Mouse (Mus musculus) adrenal gland, adult 8-10 months (tissue): ENCODE data around the gene Vps45. TPM values are rescaled to one million over a fixed set of nuclear protein-coding genes. Genes with fewer than 3 reads are reported as not detected.
A peak's percentile ranks its signal among the peaks of the same experiment; 100 is the strongest.

Experiments used
- DNase-seq: peaks from one replicate; pipeline ENCODE4 v3.0.0; 2022
- total RNA-seq, 4 experiments: library from RNA; stranded (reverse); gene quantifications; 2 replicates each; pipeline ENCODE4 v1.2.4; 2022

The Vps45 gene
- 10 to 100 TPM; 29.7 to 49.0 (median 34.9) TPM for total RNA-seq

- peak; percentile 70 for DNase-seq
Measured at GRCm38 (mm10) chr3:96058231-96058896, at the start of gene Vps45. Vps45 (minus strand) TSS chr3:96058466.

DNA sequence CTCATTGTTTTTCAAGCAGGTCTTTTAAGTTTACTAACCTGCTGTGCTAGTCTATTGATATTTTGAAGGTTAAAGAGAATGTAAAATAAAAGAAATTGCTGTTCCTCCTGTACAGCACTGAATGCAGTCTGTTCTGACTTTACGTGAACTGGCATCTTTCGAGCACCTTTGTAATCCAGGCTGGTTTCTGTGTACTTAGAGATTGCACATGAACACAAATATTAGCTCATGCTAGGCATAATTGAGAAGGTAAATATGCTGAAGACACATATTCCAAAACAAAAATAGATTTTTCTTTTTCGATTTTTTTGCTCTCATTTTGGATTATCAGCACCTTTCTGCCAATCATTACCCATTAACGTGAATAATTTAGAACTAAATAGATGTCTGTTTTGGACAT lies 47.9 kb upstream of the Vps45 start:
- no peak for DNase-seq

- no peak for DNase-seq
Measured at GRCm38 (mm10) chr3:96105232-96105747, 47.0 kb upstream of the Vps45 start.

- peak; percentile 73 for DNase-seq
Measured at GRCm38 (mm10) chr3:96104261-96105065, 46.2 kb upstream of the Vps45 start, which contains the start of gene Otud7b. Otud7b (plus strand) TSS chr3:96104527.

DNA sequence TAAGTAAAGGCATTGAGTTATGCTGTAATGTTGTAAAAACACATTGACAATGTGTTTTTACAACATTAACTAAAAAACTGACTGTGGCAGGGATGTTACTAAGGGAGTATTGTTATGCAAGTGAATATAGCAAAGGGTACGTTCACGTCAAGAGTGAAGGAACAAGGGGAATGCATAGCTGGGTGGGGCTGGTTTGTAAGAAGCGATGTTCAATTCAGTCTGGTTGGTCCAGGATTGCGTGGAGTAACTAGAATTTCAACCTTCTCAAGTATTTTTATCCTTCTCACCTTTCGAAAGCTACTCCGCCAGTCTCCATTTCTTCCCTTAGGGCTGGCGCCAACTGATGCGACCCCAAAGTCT lies 45.6 kb upstream of the Vps45 start:
- no peak for DNase-seq

DNA sequence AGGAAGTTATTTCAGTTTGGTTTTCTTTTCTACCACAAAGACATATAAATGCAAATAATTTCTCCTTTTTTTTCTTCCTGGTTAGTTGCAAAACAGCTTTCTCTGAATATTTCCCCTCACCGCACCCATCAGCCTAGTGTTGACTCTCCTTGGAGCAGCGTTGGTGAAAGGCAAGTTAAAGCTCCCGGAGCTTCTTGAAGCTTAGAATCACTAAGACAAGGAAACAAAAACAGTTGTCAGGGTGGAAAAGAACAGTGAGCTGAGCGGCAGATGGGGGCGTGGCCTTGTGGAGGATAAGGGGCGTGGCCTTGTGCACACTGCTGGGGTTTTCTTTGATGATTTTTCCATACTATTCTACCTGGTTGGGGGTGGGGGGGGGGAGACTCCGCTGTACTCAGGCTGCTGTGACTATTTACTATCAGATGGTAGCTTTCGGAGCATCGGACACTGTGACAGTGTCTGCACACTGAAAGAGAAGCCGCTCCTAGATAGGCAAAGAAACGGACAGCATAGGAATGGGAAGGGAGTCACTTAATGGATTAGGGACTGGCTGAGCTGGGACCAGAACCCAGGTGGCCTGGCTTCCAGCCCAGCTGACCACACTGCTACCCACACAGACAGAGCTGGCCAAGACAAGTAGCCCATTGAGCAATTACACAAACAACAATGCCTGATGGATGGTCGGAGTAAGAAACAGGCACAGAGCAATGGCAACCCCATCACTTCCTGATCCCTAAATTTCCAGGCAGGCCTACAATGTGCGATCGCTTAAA lies 44.0 kb upstream of the Vps45 start:
- peak; percentile 48 for DNase-seq

- peak; percentile 87 for DNase-seq
Measured at GRCm38 (mm10) chr3:96098616-96099267, 40.5 kb upstream of the Vps45 start.

DNA sequence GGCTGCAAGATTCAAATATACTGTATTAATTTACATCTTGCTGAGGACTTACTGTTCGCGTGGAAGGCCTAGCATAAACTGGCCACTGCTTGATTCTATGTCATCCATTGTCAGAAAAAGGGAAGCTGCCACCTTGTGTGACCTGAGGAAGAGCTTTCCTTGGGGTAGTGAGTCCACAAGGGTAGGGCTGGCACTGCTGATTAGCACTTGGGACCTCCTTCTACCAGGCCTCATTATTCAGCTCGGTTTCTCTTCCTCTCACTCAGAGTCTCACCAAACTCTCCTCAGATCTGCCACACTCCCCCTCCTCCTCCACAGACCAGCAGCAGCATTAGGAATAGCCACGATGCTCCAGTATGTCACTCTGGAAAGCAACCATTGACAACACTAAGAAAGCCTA lies 39.9 kb upstream of the Vps45 start:
- DNase-seq: no peak

- no peak for DNase-seq
Measured at GRCm38 (mm10) chr3:96094203-96094602, 35.9 kb upstream of the Vps45 start.

DNA sequence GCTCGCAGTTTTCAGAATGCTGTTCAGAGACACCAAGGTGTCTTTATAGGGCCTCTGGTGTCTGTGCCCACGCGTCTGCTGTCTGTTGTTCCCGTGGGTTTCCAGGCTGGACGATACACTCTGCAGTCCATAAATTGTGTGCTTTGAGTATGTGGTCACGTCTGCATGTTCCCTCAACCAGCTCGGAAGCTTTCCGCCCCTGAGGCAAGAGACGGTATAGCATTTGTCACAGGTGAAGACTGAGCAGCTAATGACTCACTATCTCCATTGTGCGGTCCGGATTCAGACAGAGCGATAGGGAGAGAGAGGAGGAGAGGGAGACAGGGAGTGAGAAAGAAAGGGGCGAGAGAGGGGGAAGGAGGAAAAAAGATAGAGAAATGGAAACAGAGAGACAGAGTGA lies 35.2 kb upstream of the Vps45 start:
- DNase-seq: no peak

DNA sequence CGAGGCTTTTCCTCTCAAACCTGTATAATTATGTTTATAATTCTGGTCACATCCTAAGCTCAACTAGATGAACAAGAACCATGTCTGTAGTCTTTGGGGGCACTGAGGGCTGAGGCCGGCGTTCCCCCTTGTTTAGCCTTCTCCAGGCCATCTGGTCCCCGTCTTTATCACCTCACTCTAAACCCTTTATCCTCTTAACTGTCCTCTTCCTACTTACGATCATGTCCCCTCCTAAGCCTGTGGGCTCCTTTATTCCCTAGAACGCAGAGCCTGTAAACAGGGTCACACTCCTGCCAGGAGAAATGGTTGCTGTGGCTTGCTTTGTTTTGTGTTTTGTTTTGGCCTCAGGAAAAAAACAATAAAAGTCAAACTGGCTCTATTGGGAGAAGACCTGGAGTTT lies 33.7 kb upstream of the Vps45 start:
- no peak for DNase-seq

DNA sequence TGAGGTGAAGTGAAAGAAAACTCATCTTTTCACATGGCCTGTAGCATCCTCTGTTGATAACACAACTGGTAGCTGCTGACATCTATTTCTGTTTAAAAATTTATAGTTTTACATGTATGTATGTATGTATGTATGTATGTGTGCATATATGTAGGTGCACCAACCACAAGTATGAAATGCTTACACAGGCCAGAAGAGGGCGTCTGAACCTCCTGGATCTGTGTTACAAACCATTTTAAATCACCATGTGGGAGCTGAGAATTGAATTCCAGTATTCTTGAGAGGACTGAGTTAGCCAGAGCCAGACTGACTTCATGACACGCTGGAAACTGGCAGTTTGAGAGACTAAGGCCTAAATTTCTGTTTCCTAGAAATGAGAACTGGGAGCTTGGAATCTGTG lies 32.9 kb upstream of the Vps45 start:
- DNase-seq: no peak

DNA sequence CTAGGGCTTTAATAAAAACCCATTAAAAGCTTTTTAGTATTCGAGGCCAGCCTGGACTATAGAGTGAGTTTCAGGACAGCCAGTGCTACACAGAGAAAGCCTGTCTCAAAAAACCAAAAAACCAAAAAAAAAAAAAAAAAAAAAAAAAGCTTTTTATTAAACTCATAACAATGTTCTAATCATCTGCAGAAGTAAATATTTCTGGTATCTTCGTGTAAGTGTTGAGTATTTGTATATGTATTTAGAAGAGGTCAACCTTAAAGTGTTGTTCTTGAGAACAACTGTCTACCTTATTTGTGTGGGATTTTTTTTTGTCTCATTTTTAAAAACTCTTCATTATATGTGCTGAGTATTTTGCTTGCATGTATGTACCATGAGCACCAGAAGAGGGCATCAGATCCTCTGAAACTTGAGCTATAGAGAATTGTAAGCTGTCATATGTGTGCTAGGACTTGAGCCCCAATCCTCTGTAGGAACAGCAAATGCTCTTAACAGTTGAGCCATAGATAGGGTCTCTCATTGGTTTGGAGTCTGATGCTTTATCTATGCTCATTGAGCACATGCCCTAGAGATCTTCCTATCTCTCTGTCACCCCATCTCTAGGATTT lies 31.7 kb upstream of the Vps45 start:
- DNase-seq: no peak

DNA sequence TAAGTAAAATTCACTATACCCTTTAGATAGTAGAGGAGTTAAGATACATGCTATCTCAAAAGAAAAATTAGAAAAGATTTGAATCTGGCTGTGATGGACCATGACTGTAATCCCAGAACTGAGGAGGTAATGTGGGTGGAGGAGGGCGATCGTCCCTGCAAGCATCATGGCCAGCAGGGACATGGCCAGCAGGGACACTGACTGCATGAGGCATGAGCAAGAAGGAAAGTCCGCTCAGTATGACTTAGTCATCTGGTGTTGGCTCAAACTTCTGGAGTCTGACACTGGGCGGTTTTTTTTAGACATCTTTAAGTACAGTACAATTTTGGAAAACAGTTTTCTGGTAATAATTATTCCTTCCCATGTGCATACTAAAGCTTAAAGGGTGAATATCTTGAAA lies 29.5 kb upstream of the Vps45 start:
- no peak for DNase-seq

DNA sequence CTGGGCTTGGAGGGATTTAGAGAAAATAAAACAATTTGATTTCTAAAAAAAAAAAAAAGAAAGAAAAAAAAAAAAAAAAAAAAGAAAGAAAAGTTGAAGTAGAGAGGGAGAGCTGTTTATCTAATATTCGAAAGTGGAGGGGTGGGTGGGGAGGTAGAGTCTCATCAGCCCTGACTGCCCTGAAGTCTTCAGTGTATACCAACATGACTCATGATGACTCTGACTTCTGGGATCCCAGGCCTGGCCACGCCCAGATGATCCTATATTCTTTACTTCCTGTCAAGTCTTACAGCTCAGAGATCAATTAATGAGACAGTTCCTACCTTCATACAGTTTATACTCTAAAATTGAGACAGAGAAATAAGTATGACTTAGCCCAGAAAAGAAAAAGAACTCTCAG lies 29.0 kb upstream of the Vps45 start:
- DNase-seq: no peak

DNA sequence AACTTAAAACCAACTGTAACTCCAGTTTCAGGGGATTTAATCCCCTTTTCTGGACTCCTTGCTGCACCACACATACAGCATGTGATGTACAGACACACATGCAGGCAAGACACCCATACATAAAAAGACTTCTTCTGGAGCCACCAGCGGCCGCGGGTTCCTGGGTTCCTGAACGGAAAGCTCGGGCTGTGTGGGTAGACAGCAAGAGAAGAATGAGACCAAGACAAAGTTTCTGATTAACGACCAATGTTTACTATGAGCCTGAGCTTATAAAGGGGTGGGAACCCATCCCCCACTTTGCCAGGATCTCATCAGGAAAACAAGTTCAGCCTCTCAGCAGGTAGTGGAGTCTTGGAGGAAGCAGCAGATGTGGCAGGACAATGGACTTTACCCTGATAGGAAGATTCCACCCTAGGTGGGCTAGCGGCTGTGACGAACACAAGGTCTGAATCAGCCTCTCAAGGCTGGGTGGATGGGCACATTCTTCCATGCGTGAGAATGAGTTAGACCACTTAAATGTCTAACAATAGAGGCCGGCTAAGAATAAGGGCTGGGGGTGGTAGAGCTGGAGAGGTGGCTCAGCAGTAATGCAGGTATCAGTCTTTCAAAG lies 26.0 kb upstream of the Vps45 start:
- DNase-seq: no peak

- DNase-seq: no peak
Measured at GRCm38 (mm10) chr3:96082714-96083508, 24.6 kb upstream of the Vps45 start.

DNA sequence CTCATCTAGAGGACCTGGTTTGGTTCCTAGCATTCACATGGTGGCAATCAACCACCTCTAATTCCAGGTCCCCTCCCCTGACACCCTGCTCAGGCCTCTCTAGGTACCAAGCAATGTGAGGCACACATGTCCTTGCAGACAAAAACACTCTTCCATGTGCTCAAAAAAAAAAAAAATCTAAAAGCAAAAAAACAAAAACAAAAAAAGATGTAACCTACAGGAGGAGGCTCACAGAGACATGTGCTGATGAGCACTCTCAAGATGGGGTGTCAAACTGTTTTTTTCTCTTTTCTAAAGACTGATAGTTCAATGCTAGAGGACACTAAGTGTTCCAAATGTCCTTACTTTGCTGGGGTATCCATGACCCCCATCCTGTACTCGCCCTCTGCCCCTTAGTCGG lies 23.8 kb upstream of the Vps45 start:
- DNase-seq: no peak

DNA sequence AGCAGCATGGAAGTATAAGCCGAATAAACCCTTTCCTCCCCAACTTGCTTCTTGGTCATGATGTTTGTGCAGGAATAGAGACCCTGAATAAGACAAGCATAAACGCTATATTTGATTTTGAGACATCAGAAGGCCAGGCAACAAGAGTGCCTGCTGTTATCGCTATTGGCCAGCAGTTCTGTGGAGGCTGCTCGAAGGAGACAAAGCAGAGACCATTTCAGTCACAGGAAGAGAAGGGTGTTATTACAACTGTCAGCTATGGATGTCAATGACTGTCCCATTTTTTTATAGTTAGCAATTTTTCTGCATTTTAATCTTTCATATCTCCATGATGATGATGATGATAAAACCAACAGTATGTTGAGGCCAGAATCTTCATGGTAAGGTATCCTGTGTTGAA lies 23.4 kb upstream of the Vps45 start:
- no peak for DNase-seq

DNA sequence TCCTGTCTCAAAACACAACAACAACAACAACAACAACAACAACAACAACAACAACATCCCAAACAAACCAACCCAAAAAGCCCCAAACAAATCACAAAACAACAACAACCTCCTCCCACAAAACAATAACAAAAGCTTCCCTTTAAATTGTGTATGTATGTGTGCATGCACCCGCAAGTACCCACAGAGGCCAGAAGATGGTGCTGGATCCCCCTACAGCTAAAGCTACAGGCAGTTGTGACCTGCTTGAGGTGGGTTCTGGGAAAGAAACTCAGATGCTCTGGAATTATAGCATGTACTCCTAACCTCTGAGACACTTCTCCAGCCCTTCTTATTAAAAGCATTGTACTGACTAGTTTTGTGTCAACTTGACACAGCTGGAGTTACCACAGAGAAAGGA lies 22.7 kb upstream of the Vps45 start:
- DNase-seq: no peak

DNA sequence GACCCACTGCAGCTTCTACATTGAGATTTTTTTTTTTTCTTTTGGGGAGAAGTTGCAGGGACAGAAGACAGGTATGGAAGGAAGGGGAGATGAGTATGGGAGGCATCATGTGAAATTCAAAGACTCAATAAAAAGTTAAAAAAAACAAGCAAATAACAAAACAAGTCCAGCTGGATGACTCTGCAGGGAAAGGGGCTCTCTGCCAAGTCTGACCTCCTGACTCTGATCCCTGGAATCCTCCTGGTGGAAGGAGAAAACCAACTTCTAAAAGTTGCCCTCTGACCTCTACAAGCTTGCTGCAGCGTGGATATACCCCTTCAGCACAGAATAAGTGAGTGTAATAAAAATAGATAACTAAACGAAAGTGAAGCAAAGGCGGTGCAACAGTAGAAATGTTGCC lies 20.4 kb upstream of the Vps45 start:
- DNase-seq: no peak
